Mouse (Mus musculus): ENCODE measurements at regions not wholly inside any gene's neighbourhood (a gene's known extent, or its start where the extent isn't known, plus 50 kb on each side); places are given as distances from the start of the nearest gene placed in this dataset.
A peak's percentile ranks its signal among the peaks of the same experiment; 100 is the strongest.

DNA sequence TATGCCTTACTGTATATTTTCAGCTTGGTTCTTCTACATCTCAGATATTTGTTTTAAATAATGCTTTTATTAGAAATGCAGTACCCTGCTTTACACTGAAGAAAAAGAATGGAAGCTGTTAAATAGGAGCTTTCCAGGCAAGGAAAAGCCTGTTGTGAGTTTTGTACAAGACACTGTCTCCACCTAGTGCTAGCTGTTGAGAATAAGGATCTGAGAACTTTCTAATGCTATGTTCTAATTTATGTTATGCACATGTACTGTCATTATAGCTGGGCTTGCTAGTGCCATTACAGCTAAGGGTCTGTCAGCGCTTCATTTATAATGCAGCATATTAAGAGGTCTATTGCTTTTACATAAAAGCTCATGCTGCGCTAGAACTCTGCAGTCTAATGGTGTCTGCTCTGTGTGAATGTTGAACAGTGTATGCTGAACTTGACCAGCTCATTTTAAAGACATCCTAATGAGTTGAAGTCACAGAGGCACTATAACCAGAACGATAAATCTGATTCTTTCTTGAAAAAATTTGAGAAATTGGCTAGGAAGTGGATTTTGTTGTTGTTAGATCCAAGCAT is 315.4 kb upstream of the Dnajc24 start:
- DNase-seq, result no peak

- DNase-seq, result no peak
Observed at GRCm38 (mm10) chr2:106346781-106347180, 343.4 kb upstream of the Dnajc24 start.

DNA sequence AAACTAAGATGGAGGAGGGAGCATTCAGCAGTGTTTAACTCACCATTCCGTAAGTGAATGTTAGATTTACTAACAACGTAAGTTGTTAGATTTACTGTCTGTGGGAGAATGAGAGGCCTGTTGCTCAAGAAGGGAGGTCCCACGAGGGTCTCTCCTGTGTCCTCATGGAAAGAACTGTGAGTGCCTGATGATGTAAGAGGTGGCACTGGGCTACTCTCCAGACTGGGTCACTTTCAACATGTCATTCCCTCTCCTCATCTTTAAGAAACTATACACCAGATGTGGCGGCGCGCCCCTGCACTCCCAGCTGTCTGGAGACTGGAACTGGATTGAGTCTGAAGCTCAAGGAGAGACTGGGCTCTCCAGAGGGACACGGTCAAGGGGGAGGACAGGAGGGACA is 343.9 kb upstream of the Dnajc24 start:
- no peak for DNase-seq

DNA sequence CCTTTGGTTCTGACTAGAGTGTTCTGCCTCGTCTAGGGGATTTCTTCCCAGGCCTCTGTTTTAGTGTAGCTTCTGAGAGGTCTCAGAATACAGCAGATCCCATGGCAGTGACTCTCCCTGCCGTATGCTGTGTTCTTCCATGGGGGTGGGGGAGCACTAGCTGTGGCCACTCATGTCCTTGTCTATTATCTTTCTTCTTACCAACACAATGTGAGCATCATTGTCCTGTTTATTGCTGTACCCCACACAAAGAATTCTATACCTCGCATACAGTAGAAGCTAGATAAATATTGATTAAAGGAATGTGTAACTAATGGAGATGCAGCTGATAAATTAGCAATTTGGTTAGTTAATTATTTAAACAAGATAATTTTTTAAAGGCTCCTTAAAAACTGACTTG is 337.5 kb upstream of the Mpped2 start:
- no peak for DNase-seq

DNA sequence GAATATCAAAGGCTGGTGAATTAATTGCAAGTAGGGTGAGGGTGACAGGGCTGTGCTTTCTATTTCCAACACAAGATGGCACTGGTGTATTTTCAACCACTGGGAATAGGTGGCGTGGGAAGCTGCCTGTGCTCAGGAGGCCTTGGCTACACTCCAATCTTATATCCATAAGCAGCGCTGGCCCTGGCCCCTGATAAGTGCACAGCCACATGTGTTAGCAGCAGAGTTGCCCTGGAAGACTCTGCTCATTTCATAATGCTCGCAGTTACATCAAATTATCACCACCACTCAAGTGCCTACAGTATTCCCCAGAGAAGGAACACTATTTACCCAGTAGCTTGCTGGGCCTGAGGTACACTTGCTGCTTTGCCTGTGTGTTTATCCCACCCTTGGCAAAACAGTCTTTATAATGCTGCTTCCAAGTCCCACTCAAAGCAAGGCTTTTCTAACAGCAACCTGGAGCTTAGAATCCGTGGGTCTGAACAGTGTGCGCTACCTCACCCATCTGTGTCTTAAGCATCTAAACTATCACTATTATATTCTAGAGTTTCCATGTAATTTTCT is 337.0 kb upstream of the Mpped2 start:
- DNase-seq, result peak; percentile 52 to 57

GRCm38 (mm10) chr2:106368641-106369040 is 324.4 kb upstream of the Mpped2 start:
- no peak for DNase-seq

DNA sequence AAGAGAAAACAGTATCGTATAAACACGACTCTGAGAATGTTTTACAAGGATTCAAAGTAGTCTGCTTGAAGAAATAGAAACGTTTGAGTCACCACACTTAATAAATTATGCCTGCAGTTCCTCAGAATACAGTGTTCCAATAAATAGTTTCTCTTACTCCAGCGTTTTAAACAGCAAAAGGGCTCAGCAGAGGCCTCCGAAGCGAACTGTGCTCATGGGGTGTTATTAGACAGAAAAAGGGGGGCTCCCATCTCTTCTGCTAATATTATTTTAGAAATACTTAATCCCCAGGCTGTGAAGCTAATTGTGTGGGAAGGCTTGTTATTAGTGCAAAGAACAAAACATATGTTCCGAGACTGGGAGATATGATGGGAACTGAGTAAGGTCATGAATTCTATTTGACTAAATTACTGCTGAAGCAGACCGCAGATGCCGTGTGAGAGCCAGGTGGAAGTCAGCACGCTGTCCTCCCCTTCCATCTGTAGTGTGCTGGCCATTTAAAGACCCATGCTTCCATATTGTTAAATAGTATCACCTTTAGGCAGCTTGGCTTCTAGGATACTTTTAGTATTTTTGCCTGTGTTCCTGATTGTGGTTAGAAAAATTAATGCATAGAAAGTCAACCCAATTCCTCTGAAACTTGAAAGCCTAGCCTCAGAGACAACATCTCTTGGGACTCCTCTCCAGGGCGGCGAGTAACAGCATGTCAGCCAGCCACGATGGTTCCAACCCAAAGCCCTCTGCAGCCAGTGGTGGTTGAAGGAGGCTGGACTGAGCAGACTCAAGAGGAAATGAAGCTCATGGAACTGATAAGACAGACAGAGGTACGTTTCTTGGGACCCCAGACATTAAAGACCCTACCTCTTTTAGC is 309.4 kb upstream of the Mpped2 start:
- DNase-seq, result peak in 1 of 2 experiments; percentile 4

DNA sequence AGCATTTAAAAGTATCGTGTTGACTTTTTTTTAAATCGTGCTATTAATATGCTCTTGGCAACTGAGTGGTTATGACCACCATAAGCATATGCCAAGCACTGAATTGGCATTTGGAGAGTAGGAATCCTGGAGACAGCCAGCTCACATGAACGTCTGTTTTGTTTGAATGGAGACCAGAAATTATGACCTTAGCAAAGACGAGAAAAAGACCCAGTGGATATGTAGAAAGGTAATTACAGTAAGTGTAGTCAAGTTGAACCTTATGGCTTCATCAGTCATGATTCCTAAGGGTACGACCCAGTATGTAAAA is 308.8 kb upstream of the Mpped2 start:
- no peak for DNase-seq

- DNase-seq, result peak in 1 of 2 experiments; percentile 7
Observed at GRCm38 (mm10) chr2:106384842-106385241, 308.2 kb upstream of the Mpped2 start.

GRCm38 (mm10) chr2:106412158-106412557 is 280.9 kb upstream of the Mpped2 start:
- no peak for DNase-seq

GRCm38 (mm10) chr2:106415474-106416019 is 277.5 kb upstream of the Mpped2 start:
- DNase-seq, result no peak

DNA sequence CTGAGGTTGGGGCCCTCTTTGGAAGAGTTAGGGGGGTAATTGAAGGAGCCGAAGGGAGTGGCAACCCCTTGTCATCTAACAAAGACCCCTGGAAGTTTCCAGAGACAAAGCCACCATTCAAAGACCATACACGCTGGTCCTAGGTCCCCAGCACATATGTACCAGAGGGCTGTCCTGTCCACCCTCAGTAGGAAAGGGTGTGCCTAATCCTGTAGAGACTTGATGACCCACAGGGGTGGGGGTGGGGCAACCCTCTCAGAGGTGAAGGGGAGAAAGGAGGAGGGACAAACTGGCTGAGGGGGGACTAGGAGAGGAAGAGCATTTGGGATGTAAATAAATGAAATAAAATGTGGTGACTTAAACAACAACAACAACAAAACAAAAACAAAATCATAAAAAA is 274.9 kb upstream of the Mpped2 start:
- DNase-seq, result no peak

GRCm38 (mm10) chr2:106424974-106425373 is 268.1 kb upstream of the Mpped2 start:
- no peak for DNase-seq

DNA sequence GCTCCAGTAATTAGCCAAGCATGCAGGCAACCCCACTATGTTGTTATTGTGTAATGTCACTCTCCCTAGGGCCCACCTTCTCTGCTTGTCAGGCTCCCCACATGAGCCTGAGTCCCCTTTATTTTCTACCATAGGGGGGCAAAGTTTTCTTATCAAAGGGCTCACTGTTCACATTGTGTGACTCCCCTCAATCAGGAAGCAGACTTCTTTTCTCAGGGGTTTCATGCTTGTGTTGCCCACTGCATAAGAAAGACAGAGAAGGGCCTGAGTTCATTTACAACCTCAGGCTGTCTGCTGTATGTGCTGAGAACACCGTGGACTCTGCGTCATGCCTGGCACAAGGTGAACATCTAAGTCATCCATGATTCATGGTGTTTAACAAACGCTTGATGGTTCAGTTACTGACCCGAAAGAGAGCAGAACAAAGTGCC is 267.6 kb upstream of the Mpped2 start:
- no peak for DNase-seq

- DNase-seq, result no peak
Observed at GRCm38 (mm10) chr2:106426010-106426409, 267.1 kb upstream of the Mpped2 start.

GRCm38 (mm10) chr2:106427237-106427636 is 265.8 kb upstream of the Mpped2 start:
- no peak for DNase-seq

GRCm38 (mm10) chr2:106428909-106429308 is 264.2 kb upstream of the Mpped2 start:
- no peak for DNase-seq

DNA sequence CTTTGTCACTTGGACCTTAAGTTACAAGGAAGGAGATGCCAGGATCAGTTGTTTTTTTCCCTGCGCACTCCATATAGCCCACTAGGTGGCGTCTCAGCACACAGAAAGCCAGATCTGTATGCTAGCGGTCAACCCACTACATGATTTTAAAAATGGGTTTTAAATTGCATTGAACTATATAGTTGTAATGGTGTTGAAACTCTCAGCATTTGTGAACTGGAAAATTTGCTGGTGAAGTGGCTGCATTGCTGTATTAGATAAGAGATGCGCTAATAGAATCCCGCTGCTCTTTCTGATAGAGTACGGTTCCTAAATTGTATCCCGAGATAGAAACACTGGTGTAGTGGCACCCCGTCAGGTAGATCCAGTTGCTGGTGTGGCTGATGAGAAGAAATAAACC is 261.9 kb upstream of the Mpped2 start:
- peak; percentile 59 to 67 for DNase-seq

GRCm38 (mm10) chr2:106431637-106432199 is 261.4 kb upstream of the Mpped2 start:
- no peak for DNase-seq

DNA sequence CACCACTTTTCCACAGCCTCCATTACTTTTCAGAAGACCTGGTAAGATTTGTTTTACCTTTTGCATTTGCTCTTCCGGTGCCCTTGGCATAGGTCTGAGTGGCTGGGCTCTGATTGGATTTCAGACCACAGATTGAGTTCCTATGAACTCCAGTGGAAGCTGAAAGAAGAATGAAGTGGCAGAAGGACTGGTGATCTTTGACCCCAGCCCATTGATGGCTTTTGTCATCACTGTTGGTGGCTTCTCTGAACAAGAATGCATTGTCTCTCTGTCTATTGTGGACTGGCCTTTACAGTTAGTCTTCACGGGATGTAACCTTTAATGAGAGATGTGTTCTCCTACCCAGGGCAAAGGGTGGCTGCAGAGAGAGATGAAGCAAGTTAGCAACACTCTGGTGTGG is 256.9 kb upstream of the Mpped2 start:
- DNase-seq, result no peak

DNA sequence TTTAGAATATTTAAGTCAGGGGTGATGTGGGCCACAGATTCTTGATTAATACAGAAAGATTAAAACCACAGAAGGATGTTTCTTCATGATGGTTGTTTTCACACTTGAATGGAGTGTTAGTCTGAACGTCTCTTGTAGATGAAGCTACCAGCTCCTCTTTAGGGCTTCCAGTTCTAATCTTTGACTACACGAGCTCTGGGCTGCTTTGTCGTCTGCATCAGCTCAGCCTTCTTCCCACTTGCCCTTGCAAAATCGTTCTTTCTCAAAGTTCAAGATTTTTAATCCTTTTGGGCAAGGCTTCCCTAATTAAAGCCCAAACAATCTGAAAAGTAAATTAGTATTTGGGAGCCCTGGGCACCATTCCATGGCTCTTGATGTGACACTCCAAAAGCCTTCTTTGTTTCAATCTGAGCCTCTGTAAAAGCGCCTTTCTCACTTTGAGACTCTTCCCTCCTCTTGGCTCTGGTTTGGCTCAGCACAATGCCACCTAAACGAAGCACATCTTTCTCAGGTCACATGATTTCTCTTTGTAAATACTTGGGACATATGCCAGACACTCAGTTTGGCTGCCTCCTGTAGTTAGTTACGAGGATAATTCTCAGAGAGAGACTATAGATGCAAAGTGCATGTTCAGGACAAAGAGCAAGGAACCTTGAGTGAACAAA is 238.6 kb upstream of the Mpped2 start:
- peak in 1 of 2 experiments; percentile 4 for DNase-seq

DNA sequence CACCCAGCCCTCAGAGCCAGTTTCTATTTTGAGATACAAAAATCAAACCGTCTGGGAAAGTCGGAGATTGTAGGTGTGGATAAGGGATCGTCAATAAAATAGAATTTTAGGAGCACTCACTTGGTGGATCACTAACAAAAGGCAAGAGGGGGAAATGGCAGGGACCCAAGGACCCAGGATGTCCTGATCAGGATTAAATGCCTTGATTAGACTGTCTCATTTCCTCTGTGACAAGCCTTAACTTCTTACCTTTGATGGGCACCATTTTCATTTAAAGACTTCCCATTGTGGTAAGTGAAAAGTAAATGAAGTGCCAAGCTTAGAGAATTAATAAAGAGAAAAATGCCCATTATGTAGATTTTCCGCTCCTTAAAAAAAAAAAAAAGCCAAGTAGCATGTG is 238.0 kb upstream of the Mpped2 start:
- no peak for DNase-seq

- no peak for DNase-seq
Observed at GRCm38 (mm10) chr2:106455972-106456371, 237.1 kb upstream of the Mpped2 start.

All from layer of hippocampus, postnatal 36 days (tissue).